Mouse (Mus musculus): ENCODE measurements at regions not wholly inside any gene's neighbourhood (a gene's known extent, or its start where the extent isn't known, plus 50 kb on each side); places are given as distances from the start of the nearest gene placed in this dataset.

GRCm38 (mm10) chrX:167152611-167153010 lies 56.5 kb downstream of the Tmsb4x start:
- peak; percentile 72 for DNase-seq (ENCODE audit: low spot score)

GRCm38 (mm10) chrX:167151341-167151740 lies 57.8 kb downstream of the Tmsb4x start:
- DNase-seq (ENCODE audit: low spot score), result no peak

GRCm38 (mm10) chrX:167149400-167149799 lies 59.7 kb downstream of the Tmsb4x start:
- DNase-seq (ENCODE audit: low spot score), result no peak

- DNase-seq (ENCODE audit: low spot score), result no peak
Observed at GRCm38 (mm10) chrX:167146513-167147360, 62.4 kb downstream of the Tmsb4x start.

GRCm38 (mm10) chrX:167145508-167146182 lies 63.5 kb downstream of the Tmsb4x start:
- no peak for DNase-seq (ENCODE audit: low spot score)

- no peak for DNase-seq (ENCODE audit: low spot score)
Observed at GRCm38 (mm10) chrX:167139110-167139509, 70.0 kb downstream of the Tmsb4x start.

GRCm38 (mm10) chrX:167134250-167134649 lies 74.9 kb downstream of the Tmsb4x start:
- no peak for DNase-seq (ENCODE audit: low spot score)

GRCm38 (mm10) chrX:167132989-167133395 lies 76.1 kb downstream of the Tmsb4x start:
- no peak for DNase-seq (ENCODE audit: low spot score)

- no peak for DNase-seq (ENCODE audit: low spot score)
Observed at GRCm38 (mm10) chrX:167131317-167131716, 77.8 kb downstream of the Tmsb4x start.

- DNase-seq (ENCODE audit: low spot score), result no peak
Observed at GRCm38 (mm10) chrX:167130601-167131000, 78.5 kb downstream of the Tmsb4x start.

GRCm38 (mm10) chrX:167119288-167119687 lies 89.8 kb downstream of the Tmsb4x start:
- no peak for DNase-seq (ENCODE audit: low spot score)

- no peak for DNase-seq (ENCODE audit: low spot score)
Observed at GRCm38 (mm10) chrX:167115096-167115495, 94.0 kb downstream of the Tmsb4x start.

- no peak for DNase-seq (ENCODE audit: low spot score)
Observed at GRCm38 (mm10) chrX:167111059-167111871, 97.8 kb downstream of the Tmsb4x start.

GRCm38 (mm10) chrX:167108356-167108755 lies 100.8 kb downstream of the Tmsb4x start:
- no peak for DNase-seq (ENCODE audit: low spot score)

- no peak for DNase-seq (ENCODE audit: low spot score)
Observed at GRCm38 (mm10) chrX:167107469-167107868, 101.6 kb downstream of the Tmsb4x start.

- DNase-seq (ENCODE audit: low spot score), result no peak
Observed at GRCm38 (mm10) chrX:167105931-167106417, 103.1 kb downstream of the Tmsb4x start.

- DNase-seq (ENCODE audit: low spot score), result no peak
Observed at GRCm38 (mm10) chrX:167105354-167105753, 103.8 kb downstream of the Tmsb4x start.

GRCm38 (mm10) chrX:167104247-167104621 lies 104.9 kb downstream of the Tmsb4x start:
- DNase-seq (ENCODE audit: low spot score), result no peak

GRCm38 (mm10) chrX:167103501-167104246 lies 105.4 kb downstream of the Tmsb4x start:
- no peak for DNase-seq (ENCODE audit: low spot score)

GRCm38 (mm10) chrX:167101929-167102328 lies 107.2 kb downstream of the Tmsb4x start:
- no peak for DNase-seq (ENCODE audit: low spot score)

- DNase-seq (ENCODE audit: low spot score), result no peak
Observed at GRCm38 (mm10) chrX:167099411-167099810, 109.7 kb downstream of the Tmsb4x start.

- no peak for DNase-seq (ENCODE audit: low spot score)
Observed at GRCm38 (mm10) chrX:167098914-167099313, 110.2 kb downstream of the Tmsb4x start.
